Mouse (Mus musculus): Measurements from ENCODE around the gene Lyg2. TPM values are rescaled to one million over a fixed set of nuclear protein-coding genes. Genes with fewer than 3 reads are reported as not detected.

Gene Lyg2
- polyA plus RNA-seq, 1 experiment, result not detected

GRCm38 (mm10) chr1:37884451-37884850 is 31.8 kb downstream of the Lyg2 start:
- 89% methylated on average over 4 of the region's 4 CpGs for WGBS
- peaks cover 7% of the 10 kb centered on the region; the same call in 1 of the 2 replicates for H3K36me3 ChIP-seq (ENCODE audit: control insufficient read depth, insufficient read depth, low read length)
- DNase-seq, result no peak

GRCm38 (mm10) chr1:37883411-37883810 is 32.9 kb downstream of the Lyg2 start:
- 92% methylated on average over 4 of the region's 4 CpGs for WGBS
- no peak for DNase-seq

More at GRCm38 (mm10) chr1:37884451-37884850, 31.8 kb downstream of the Lyg2 start:
- no peak overlapping the region for H3K27ac ChIP-seq (ENCODE audit: insufficient read depth, low read depth, low read length)
- TF ChIP-seq CTCF (conservative IDR thresholded peaks at IDR 0.05; ENCODE audit: insufficient read depth, insufficient read length, low read depth, low read length), result no peak
- H3K4me3 ChIP-seq (ENCODE audit: insufficient read depth, low read depth, low read length), result no peak overlapping the region
- peaks cover under 1% of the 10 kb centered on the region; the same call in 1 of the 2 replicates for H3K4me1 ChIP-seq (ENCODE audit: control insufficient read depth, insufficient read depth, low read length)
- no peaks in the 10 kb centered on the region for H3K27me3 ChIP-seq (replicated peaks; ENCODE audit: control insufficient read depth, insufficient read depth, low read length)

GRCm38 (mm10) chr1:37877736-37878460 is 38.4 kb downstream of the Lyg2 start:
- H3K4me1 ChIP-seq (ENCODE audit: control insufficient read depth, insufficient read depth, low read length), result no peaks in the 10 kb centered on the region
- no peak for DNase-seq
- H3K27me3 ChIP-seq (replicated peaks; ENCODE audit: control insufficient read depth, insufficient read depth, low read length), result no peaks in the 10 kb centered on the region
- H3K27ac ChIP-seq (ENCODE audit: insufficient read depth, low read depth, low read length), result no peak overlapping the region
- no peak overlapping the region for H3K4me3 ChIP-seq (ENCODE audit: insufficient read depth, low read depth, low read length)
- WGBS, result 92% methylated on average over 13 of the region's 13 CpGs
- H3K36me3 ChIP-seq (ENCODE audit: control insufficient read depth, insufficient read depth, low read length), result peaks cover 6% of the 10 kb centered on the region
- no peak for TF ChIP-seq POLR2A (IDR thresholded peaks at IDR 0.05; ENCODE audit: low read depth, low read length)
- no peak for TF ChIP-seq CTCF (conservative IDR thresholded peaks at IDR 0.05; ENCODE audit: insufficient read depth, insufficient read length, low read depth, low read length)

More at GRCm38 (mm10) chr1:37883411-37883810, 32.9 kb downstream of the Lyg2 start:
- no peak overlapping the region for H3K4me3 ChIP-seq (ENCODE audit: insufficient read depth, low read depth, low read length)
- TF ChIP-seq CTCF (conservative IDR thresholded peaks at IDR 0.05; ENCODE audit: insufficient read depth, insufficient read length, low read depth, low read length) (no peak), POLR2A (IDR thresholded peaks at IDR 0.05; ENCODE audit: low read depth, low read length) (no peak)
- H3K4me1 ChIP-seq (ENCODE audit: control insufficient read depth, insufficient read depth, low read length), result no peaks in the 10 kb centered on the region
- H3K36me3 ChIP-seq (ENCODE audit: control insufficient read depth, insufficient read depth, low read length), result peaks cover 8% of the 10 kb centered on the region
- no peaks in the 10 kb centered on the region for H3K27me3 ChIP-seq (replicated peaks; ENCODE audit: control insufficient read depth, insufficient read depth, low read length)
- no peak overlapping the region for H3K27ac ChIP-seq (ENCODE audit: insufficient read depth, low read depth, low read length)

- peaks cover 7% of the 10 kb centered on the region; the same call in 1 of the 2 replicates for H3K4me1 ChIP-seq (ENCODE audit: control insufficient read depth, insufficient read depth, low read length)
- TF ChIP-seq POLR2A (IDR thresholded peaks at IDR 0.05; ENCODE audit: low read depth, low read length) (no peak), CTCF (conservative IDR thresholded peaks at IDR 0.05; ENCODE audit: insufficient read depth, insufficient read length, low read depth, low read length) (no peak)
- H3K4me3 ChIP-seq (ENCODE audit: insufficient read depth, low read depth, low read length), result no peak overlapping the region
- WGBS, result 79% methylated on average over 4 of the region's 4 CpGs
- H3K36me3 ChIP-seq (ENCODE audit: control insufficient read depth, insufficient read depth, low read length), result peaks cover 3% of the 10 kb centered on the region; the same call in 1 of the 2 replicates
- no peak for DNase-seq
- H3K27me3 ChIP-seq (replicated peaks; ENCODE audit: control insufficient read depth, insufficient read depth, low read length), result no peaks in the 10 kb centered on the region
- no peak overlapping the region for H3K27ac ChIP-seq (ENCODE audit: insufficient read depth, low read depth, low read length)
These were observed 43.1 kb downstream of the Lyg2 start for GRCm38 (mm10) chr1:37873157-37873556.

GRCm38 (mm10) chr1:37872131-37873067 is 43.9 kb downstream of the Lyg2 start:
- Histone ChIP-seq H3K27ac (ENCODE audit: insufficient read depth, low read depth, low read length) (peak overlapping the region; percentile 66), H3K4me1 (ENCODE audit: control insufficient read depth, insufficient read depth, low read length) (peaks cover 7% of the 10 kb centered on the region; the same call in 1 of the 2 replicates), H3K4me3 (ENCODE audit: insufficient read depth, low read depth, low read length) (peak overlapping the region; percentile 84), H3K27me3 (replicated peaks; ENCODE audit: control insufficient read depth, insufficient read depth, low read length) (no peaks in the 10 kb centered on the region), H3K36me3 (ENCODE audit: control insufficient read depth, insufficient read depth, low read length) (no peaks in the 10 kb centered on the region; the same call in 1 of the 2 replicates)
- peak; percentile 93 for DNase-seq
- TF ChIP-seq POLR2A (IDR thresholded peaks at IDR 0.05; ENCODE audit: low read depth, low read length) (peak; percentile 28), CTCF (conservative IDR thresholded peaks at IDR 0.05; ENCODE audit: insufficient read depth, insufficient read length, low read depth, low read length) (no peak)
- 4% methylated on average over 33 of the region's 33 CpGs for WGBS

- no peak for DNase-seq
- no peak for TF ChIP-seq POLR2A (IDR thresholded peaks at IDR 0.05; ENCODE audit: low read depth, low read length)
- no peak for TF ChIP-seq CTCF (conservative IDR thresholded peaks at IDR 0.05; ENCODE audit: insufficient read depth, insufficient read length, low read depth, low read length)
- H3K27ac ChIP-seq (ENCODE audit: insufficient read depth, low read depth, low read length), result peak within 1 kb of the TSS; percentile 66
- H3K27me3 ChIP-seq (replicated peaks; ENCODE audit: control insufficient read depth, insufficient read depth, low read length), result no peaks in the 10 kb centered on the region
- 10% methylated on average over 7 of the region's 7 CpGs for WGBS
- H3K36me3 ChIP-seq (ENCODE audit: control insufficient read depth, insufficient read depth, low read length), result no peaks in the 10 kb centered on the region
- peak within 1 kb of the TSS; percentile 84 for H3K4me3 ChIP-seq (ENCODE audit: insufficient read depth, low read depth, low read length)
- H3K4me1 ChIP-seq (ENCODE audit: control insufficient read depth, insufficient read depth, low read length), result peaks cover 7% of the 10 kb centered on the region; the same call in 1 of the 2 replicates
These were observed 44.6 kb downstream of the Lyg2 start, which contains the start of gene Lipt1 for GRCm38 (mm10) chr1:37871704-37872103. TSS of gene Lipt1 (plus strand) at chr1:37871738.

Measured in kidney, adult 2 months (tissue).